Mouse (Mus musculus): ENCODE results near the gene Ippk. TPM values are rescaled to one million over a fixed set of nuclear protein-coding genes. Genes with fewer than 3 reads are reported as not detected.

The Ippk gene
- polyA plus RNA-seq, 1 experiment: 2.2 TPM

- Histone ChIP-seq H3K4me3 (ENCODE audit: extremely low read depth, insufficient read depth, insufficient read length) (no peak overlapping the region), H3K36me3 (ENCODE audit: control insufficient read depth, insufficient read depth, low read length) (no peaks in the 10 kb centered on the region), H3K4me1 (ENCODE audit: control insufficient read depth, insufficient read depth, insufficient read length) (peaks cover 11% of the 10 kb centered on the region), H3K27ac (ENCODE audit: insufficient read depth, low read length) (no peak overlapping the region), H3K27me3 (ENCODE audit: control insufficient read depth, insufficient read depth, low read length) (no peaks in the 10 kb centered on the region)
- 93% methylated on average over 3 of the region's 3 CpGs for WGBS
- DNase-seq (ENCODE audit: low read depth in 1 of 2, low spot score in 2 of 2): no peak
- TF ChIP-seq POLR2A (IDR thresholded peaks at IDR 0.05; ENCODE audit: low read depth, low read length) (no peak), CTCF (IDR thresholded peaks at IDR 0.05; ENCODE audit: extremely low read depth, insufficient read depth, insufficient read length, insufficient replicate concordance) (no peak)
Observed at GRCm38 (mm10) chr13:49426736-49427135, 5.7 kb downstream of the Ippk start.

GRCm38 (mm10) chr13:49428042-49428675, 7.1 kb downstream of the Ippk start:
- 77% methylated on average over 1 of the region's 1 CpGs for WGBS
- H3K27me3 ChIP-seq (ENCODE audit: control insufficient read depth, insufficient read depth, low read length): no peaks in the 10 kb centered on the region
- H3K27ac ChIP-seq (ENCODE audit: insufficient read depth, low read length): no peak overlapping the region
- no peak for DNase-seq (ENCODE audit: low read depth in 1 of 2, low spot score in 2 of 2)
- peaks cover 6% of the 10 kb centered on the region for H3K4me1 ChIP-seq (ENCODE audit: control insufficient read depth, insufficient read depth, insufficient read length)
- no peak overlapping the region for H3K4me3 ChIP-seq (ENCODE audit: extremely low read depth, insufficient read depth, insufficient read length)
- TF ChIP-seq CTCF (IDR thresholded peaks at IDR 0.05; ENCODE audit: extremely low read depth, insufficient read depth, insufficient read length, insufficient replicate concordance) (no peak), POLR2A (IDR thresholded peaks at IDR 0.05; ENCODE audit: low read depth, low read length) (no peak)
- H3K36me3 ChIP-seq (ENCODE audit: control insufficient read depth, insufficient read depth, low read length): no peaks in the 10 kb centered on the region; the same call in 1 of the 2 replicates

- no peaks in the 10 kb centered on the region for H3K27me3 ChIP-seq (ENCODE audit: control insufficient read depth, insufficient read depth, low read length)
- 84% methylated on average over 4 of the region's 4 CpGs for WGBS
- TF ChIP-seq CTCF (IDR thresholded peaks at IDR 0.05; ENCODE audit: extremely low read depth, insufficient read depth, insufficient read length, insufficient replicate concordance) (no peak), POLR2A (IDR thresholded peaks at IDR 0.05; ENCODE audit: low read depth, low read length) (no peak)
- peaks cover 6% of the 10 kb centered on the region for H3K4me1 ChIP-seq (ENCODE audit: control insufficient read depth, insufficient read depth, insufficient read length)
- no peak overlapping the region for H3K27ac ChIP-seq (ENCODE audit: insufficient read depth, low read length)
- no peak overlapping the region for H3K4me3 ChIP-seq (ENCODE audit: extremely low read depth, insufficient read depth, insufficient read length)
- H3K36me3 ChIP-seq (ENCODE audit: control insufficient read depth, insufficient read depth, low read length): no peaks in the 10 kb centered on the region; the same call in 1 of the 2 replicates
- DNase-seq (ENCODE audit: low read depth in 1 of 2, low spot score in 2 of 2): no peak
Observed at GRCm38 (mm10) chr13:49430529-49430928, 9.5 kb downstream of the Ippk start.

- Histone ChIP-seq H3K36me3 (ENCODE audit: control insufficient read depth, insufficient read depth, low read length) (peaks cover 9% of the 10 kb centered on the region), H3K4me1 (ENCODE audit: control insufficient read depth, insufficient read depth, insufficient read length) (no peaks in the 10 kb centered on the region), H3K27ac (ENCODE audit: insufficient read depth, low read length) (no peak overlapping the region), H3K27me3 (ENCODE audit: control insufficient read depth, insufficient read depth, low read length) (no peaks in the 10 kb centered on the region), H3K4me3 (ENCODE audit: extremely low read depth, insufficient read depth, insufficient read length) (no peak overlapping the region)
- TF ChIP-seq CTCF (IDR thresholded peaks at IDR 0.05; ENCODE audit: extremely low read depth, insufficient read depth, insufficient read length, insufficient replicate concordance): no peak
- no peak for TF ChIP-seq POLR2A (IDR thresholded peaks at IDR 0.05; ENCODE audit: low read depth, low read length)
- DNase-seq (ENCODE audit: low read depth in 1 of 2, low spot score in 2 of 2): no peak
- 84% methylated on average over 2 of the region's 2 CpGs for WGBS
Observed at GRCm38 (mm10) chr13:49433268-49434029, 12.4 kb downstream of the Ippk start.

GRCm38 (mm10) chr13:49435745-49436144, 14.7 kb downstream of the Ippk start:
- TF ChIP-seq POLR2A (IDR thresholded peaks at IDR 0.05; ENCODE audit: low read depth, low read length) (no peak), CTCF (IDR thresholded peaks at IDR 0.05; ENCODE audit: extremely low read depth, insufficient read depth, insufficient read length, insufficient replicate concordance) (no peak)
- no peak for DNase-seq (ENCODE audit: low read depth in 1 of 2, low spot score in 2 of 2)

GRCm38 (mm10) chr13:49436170-49436569, 15.1 kb downstream of the Ippk start:
- peaks cover 9% of the 10 kb centered on the region for H3K36me3 ChIP-seq (ENCODE audit: control insufficient read depth, insufficient read depth, low read length)
- H3K27me3 ChIP-seq (ENCODE audit: control insufficient read depth, insufficient read depth, low read length): no peaks in the 10 kb centered on the region
- DNase-seq (ENCODE audit: low read depth in 1 of 2, low spot score in 2 of 2): no peak
- H3K27ac ChIP-seq (ENCODE audit: insufficient read depth, low read length): no peak overlapping the region
- no peak for TF ChIP-seq POLR2A (IDR thresholded peaks at IDR 0.05; ENCODE audit: low read depth, low read length)
- no peak for TF ChIP-seq CTCF (IDR thresholded peaks at IDR 0.05; ENCODE audit: extremely low read depth, insufficient read depth, insufficient read length, insufficient replicate concordance)
- no peaks in the 10 kb centered on the region for H3K4me1 ChIP-seq (ENCODE audit: control insufficient read depth, insufficient read depth, insufficient read length)
- H3K4me3 ChIP-seq (ENCODE audit: extremely low read depth, insufficient read depth, insufficient read length): no peak overlapping the region
- WGBS: 93% methylated on average over 4 of the region's 4 CpGs

More at GRCm38 (mm10) chr13:49435745-49436144, 14.7 kb downstream of the Ippk start:
- no peaks in the 10 kb centered on the region for H3K4me1 ChIP-seq (ENCODE audit: control insufficient read depth, insufficient read depth, insufficient read length)
- no peak overlapping the region for H3K27ac ChIP-seq (ENCODE audit: insufficient read depth, low read length)
- H3K27me3 ChIP-seq (ENCODE audit: control insufficient read depth, insufficient read depth, low read length): no peaks in the 10 kb centered on the region
- H3K36me3 ChIP-seq (ENCODE audit: control insufficient read depth, insufficient read depth, low read length): peaks cover 9% of the 10 kb centered on the region
- H3K4me3 ChIP-seq (ENCODE audit: extremely low read depth, insufficient read depth, insufficient read length): no peak overlapping the region
- 14% methylated on average over 1 of the region's 1 CpGs for WGBS

- DNase-seq (ENCODE audit: low read depth in 1 of 2, low spot score in 2 of 2): no peak
- Histone ChIP-seq H3K4me1 (ENCODE audit: control insufficient read depth, insufficient read depth, insufficient read length) (no peaks in the 10 kb centered on the region), H3K27ac (ENCODE audit: insufficient read depth, low read length) (no peak overlapping the region), H3K36me3 (ENCODE audit: control insufficient read depth, insufficient read depth, low read length) (peaks cover 9% of the 10 kb centered on the region), H3K27me3 (ENCODE audit: control insufficient read depth, insufficient read depth, low read length) (no peaks in the 10 kb centered on the region), H3K4me3 (ENCODE audit: extremely low read depth, insufficient read depth, insufficient read length) (no peak overlapping the region)
- WGBS: 91% methylated on average over 6 of the region's 6 CpGs
- TF ChIP-seq POLR2A (IDR thresholded peaks at IDR 0.05; ENCODE audit: low read depth, low read length): no peak
- no peak for TF ChIP-seq CTCF (IDR thresholded peaks at IDR 0.05; ENCODE audit: extremely low read depth, insufficient read depth, insufficient read length, insufficient replicate concordance)
Observed at GRCm38 (mm10) chr13:49444451-49444850, 23.4 kb downstream of the Ippk start.
